Mouse (Mus musculus) olfactory bulb, adult 2 months (tissue): ENCODE data around the gene Sbk1.

Experiments used
- CTCF ChIP-seq: fragments of 200-500 bp; IDR thresholded peaks from 2 replicates; pipeline ENCODE4 v1.5.1; 2012; ENCODE audit warnings: low read depth, mild to moderate bottlenecking, low read length, moderate library complexity; ENCODE audit not compliant: insufficient read depth
- POLR2A ChIP-seq: fragments of 200-500 bp; IDR thresholded peaks from 2 replicates; pipeline ENCODE4 v1.6.1; 2012; ENCODE audit warnings: mild to moderate bottlenecking, low read depth, low read length, moderate library complexity; ENCODE audit not compliant: insufficient read depth

- peak; percentile 65 for TF ChIP-seq CTCF
- TF ChIP-seq POLR2A: no peak
Observed at GRCm38 (mm10) chr7:126260280-126261210, 11.9 kb upstream of the Sbk1 start.
